Mouse (Mus musculus) heart, postnatal 0 days (tissue): Measurements from ENCODE around the gene Zfp160. TPM values are rescaled to one million over a fixed set of nuclear protein-coding genes. Genes with fewer than 3 reads are reported as not detected.
"Not testable (repeated sequence)": the region's sequence is repeated elsewhere in the genome, so short reads cannot be mapped to it uniquely, and the experiment has no call there.

Experiments
- ATAC-seq: fragments of 200-750 bp; cut with Nextera tagmentation; 2 replicates; pipeline ENCODE4 v1.8.0; 2017; ENCODE audit warnings: low read depth, moderate number of reproducible peaks, moderate library complexity; ENCODE audit not compliant: insufficient read depth
- DNase-seq: peaks from one replicate; pipeline ENCODE4 v3.0.0-alpha.2; 2016; ENCODE audit warnings: low spot score
- H3K27ac ChIP-seq: fragments of 300-500 bp; sonication (generic); 2 replicates; pipeline ENCODE4 v1.5.1; 2014; ENCODE audit warnings: low read depth, mild to moderate bottlenecking
- H3K27me3 ChIP-seq: fragments of 300-500 bp; sonication (generic); 2 replicates; pipeline ENCODE4 v1.6.1; 2014; ENCODE audit warnings: low read length, mixed read lengths; ENCODE audit not compliant: control insufficient read depth, insufficient read depth
- H3K36me3 ChIP-seq: fragments of 300-500 bp; sonication (generic); replicated peaks from 2 replicates; pipeline ENCODE4 v1.6.1; 2014; ENCODE audit warnings: low read length, mixed read lengths; ENCODE audit not compliant: control insufficient read depth, insufficient read depth
- H3K4me1 ChIP-seq: fragments of 300-500 bp; sonication (generic); 2 replicates; pipeline ENCODE4 v1.6.1; 2014; ENCODE audit warnings: antibody characterized with exemption; ENCODE audit not compliant: control insufficient read depth, insufficient read depth
- H3K4me2 ChIP-seq: fragments of 300-500 bp; sonication (generic); 2 replicates; pipeline ENCODE4 v1.6.1; 2014; ENCODE audit warnings: low read depth, mild to moderate bottlenecking, low read length, moderate library complexity
- H3K4me3 ChIP-seq: fragments of 300-500 bp; sonication (generic); 2 replicates; pipeline ENCODE4 v1.5.1; 2014; ENCODE audit warnings: low read depth, low read length
- H3K9ac ChIP-seq: fragments of 300-500 bp; sonication (generic); replicated peaks from 2 replicates; pipeline ENCODE4 v1.6.1; 2014; ENCODE audit warnings: low read depth, low read length, mixed read lengths
- H3K9me3 ChIP-seq: fragments of 300-500 bp; sonication (generic); replicated peaks from 2 replicates; pipeline ENCODE4 v1.6.1; 2016; ENCODE audit warnings: low read length; ENCODE audit not compliant: control insufficient read depth
- CTCF ChIP-seq: IDR thresholded peaks from 2 replicates; pipeline ENCODE4 v1.5.1; 2016; ENCODE audit warnings: antibody characterized with exemption, control low read depth, low read depth
- EP300 ChIP-seq: IDR thresholded peaks from 2 replicates; pipeline ENCODE4 v1.6.1; 2016; ENCODE audit warnings: antibody characterized with exemption, low read depth
- WGBS: fragments of 180-500 bp; shearing (Covaris S2); extraction: QIAGEN DNeasy Blood & Tissue Kit; methylation state at CpG from one replicate; pipeline ENCODE4 v1.1.7; 2014; 5-methylcytosine and 5-hydroxymethylcytosine counted together
- polyA plus RNA-seq: library from polyadenylated mRNA; unstranded; fragments of >200 nt; fragmentation: Nextera tagmentation; extraction: Ambion mirVana; gene quantifications from 2 replicates; pipeline ENCODE4 v1.2.1, GENCODE M21; 2015
- total RNA-seq: library from RNA; depleted of rRNA; stranded (reverse); fragments of >200 nt; gene quantifications from 2 replicates; pipeline ENCODE4 v1.2.3, GENCODE M21; 2014; ENCODE audit warnings: low replicate concordance; rRNA removed

Gene Zfp160
- total and polyA plus RNA-seq, 2 experiments from 2014 or later: 3.6 to 8.7 TPM

DNA sequence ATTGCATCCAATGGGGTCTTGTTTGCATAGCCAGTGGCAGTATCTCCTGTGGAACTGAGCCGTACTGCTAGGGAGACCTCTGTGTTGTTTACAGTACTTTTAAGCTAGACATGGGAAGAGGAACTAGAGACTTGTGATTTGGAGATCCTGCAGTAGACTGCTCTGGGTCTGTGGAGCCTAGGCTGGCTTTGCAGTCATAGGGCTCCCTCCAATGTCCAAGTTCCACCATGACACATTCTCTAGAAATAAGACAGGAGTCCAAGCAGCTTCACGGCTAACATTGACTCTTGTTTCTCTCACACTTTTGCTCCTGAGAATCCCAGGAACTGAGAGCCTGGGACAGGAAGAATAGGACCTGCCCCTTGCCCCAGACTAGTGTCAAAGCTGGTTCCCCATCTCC lies 44.6 kb downstream of the Zfp160 start:
- no peak overlapping the region for H3K4me3 ChIP-seq
- 73% methylated on average over 2 of the region's 2 CpGs for WGBS
- H3K27me3 ChIP-seq: no peaks in the 10 kb centered on the region
- no peaks in the 10 kb centered on the region for H3K9me3 ChIP-seq
- TF ChIP-seq CTCF (peak; percentile 62), EP300 (no peak)
- DNase-seq (peak; percentile 27), ATAC-seq (no peak)
- peaks cover 22% of the 10 kb centered on the region; the same call in 1 of the 2 replicates for H3K4me1 ChIP-seq
- H3K27ac ChIP-seq: no peak overlapping the region
- no peak overlapping the region for H3K9ac ChIP-seq
- H3K4me2 ChIP-seq: no peak overlapping the region
- H3K36me3 ChIP-seq: no peaks in the 10 kb centered on the region

GRCm38 (mm10) chr17:21055111-21055510 lies 46.4 kb downstream of the Zfp160 start:
- H3K4me2 ChIP-seq, H3K4me3 ChIP-seq, H3K36me3 ChIP-seq, ATAC-seq, H3K27ac ChIP-seq, H3K9me3 ChIP-seq, H3K9ac ChIP-seq, H3K27me3 ChIP-seq, DNase-seq: not testable (repeated sequence)
- 71% methylated on average over 1 of the region's 1 CpGs for WGBS
- H3K4me1 ChIP-seq: peaks cover 22% of the 10 kb centered on the region; the same call in 1 of the 2 replicates

- TF ChIP-seq CTCF: no peak
- TF ChIP-seq EP300: no peak
- no peak for DNase-seq
- 18% methylated on average over 1 of the region's 1 CpGs for WGBS
- ATAC-seq: no peak
- Histone ChIP-seq H3K4me2 (no peak overlapping the region), H3K36me3 (no peaks in the 10 kb centered on the region), H3K4me3 (no peak overlapping the region), H3K9ac (no peak overlapping the region), H3K9me3 (no peaks in the 10 kb centered on the region), H3K4me1 (0 out of 2 replicates have a peak, but pooled peaks cover 5% of the 10 kb centered on the region), H3K27me3 (no peaks in the 10 kb centered on the region), H3K27ac (no peak overlapping the region)
Observed at GRCm38 (mm10) chr17:21065501-21065900, 56.8 kb downstream of the Zfp160 start.

DNA sequence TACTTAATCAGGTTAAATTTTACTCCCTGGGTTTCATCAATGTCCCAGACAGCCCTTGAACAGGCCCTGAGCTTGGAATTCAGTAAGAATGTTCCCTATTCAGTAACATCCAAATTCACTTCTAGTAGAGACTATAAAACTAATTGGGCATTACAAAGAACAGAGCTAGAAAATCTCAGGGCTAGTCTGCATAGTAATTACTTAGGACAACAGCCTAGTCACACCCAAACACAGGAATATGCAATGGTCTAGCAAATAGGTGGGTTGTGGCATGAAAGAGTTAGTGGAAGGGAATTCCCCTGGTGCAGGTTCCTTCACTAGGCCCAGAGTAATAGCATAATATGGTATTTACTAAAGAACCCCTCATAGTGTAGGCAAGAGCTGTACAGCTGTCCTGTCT lies 58.3 kb downstream of the Zfp160 start:
- Histone ChIP-seq H3K4me2 (no peak overlapping the region), H3K9ac (no peak overlapping the region), H3K4me1 (0 out of 2 replicates have a peak, but pooled peaks cover 5% of the 10 kb centered on the region), H3K9me3 (no peaks in the 10 kb centered on the region), H3K27ac (no peak overlapping the region), H3K4me3 (no peak overlapping the region), H3K27me3 (no peaks in the 10 kb centered on the region), H3K36me3 (no peaks in the 10 kb centered on the region)
- DNase-seq (no peak), ATAC-seq (no peak)
- TF ChIP-seq CTCF: no peak
- no peak for TF ChIP-seq EP300

GRCm38 (mm10) chr17:21069443-21069842 lies 60.7 kb downstream of the Zfp160 start:
- WGBS: no CpG with 5 or more reads among the region's 3 CpGs
- H3K9ac ChIP-seq, H3K36me3 ChIP-seq, DNase-seq, H3K4me3 ChIP-seq, H3K4me2 ChIP-seq, H3K9me3 ChIP-seq, H3K4me1 ChIP-seq, H3K27me3 ChIP-seq: not testable (repeated sequence)
- ATAC-seq: peak; percentile 94
- 0 out of 2 replicates have a peak overlapping the region, but pooled peaks have one; percentile 30 for H3K27ac ChIP-seq

- H3K9me3 ChIP-seq, H3K27me3 ChIP-seq, H3K4me3 ChIP-seq, DNase-seq, ATAC-seq, H3K9ac ChIP-seq, H3K27ac ChIP-seq, H3K4me2 ChIP-seq, H3K4me1 ChIP-seq, H3K36me3 ChIP-seq: not testable (repeated sequence)
- 68% methylated on average over 2 of the region's 2 CpGs for WGBS
Observed at GRCm38 (mm10) chr17:21070971-21071370, 62.3 kb downstream of the Zfp160 start.

Other genes starting within 250 kb of the Zfp160 start
- gene Vmn1r228, start 222.7 kb upstream of the Zfp160 start, total RNA-seq: not detected in 2 replicates
- not detected in 2 replicates for gene Vmn1r228, start 222.7 kb upstream of the Zfp160 start, polyA plus RNA-seq
- not detected in 2 replicates for gene Vmn1r229, start 197.3 kb upstream of the Zfp160 start, total RNA-seq
- not detected in 2 replicates for gene Vmn1r229, start 197.3 kb upstream of the Zfp160 start, polyA plus RNA-seq
- gene Vmn1r230, start 168.5 kb upstream of the Zfp160 start, total RNA-seq: not detected in 2 replicates
- gene Vmn1r230, start 168.5 kb upstream of the Zfp160 start, polyA plus RNA-seq: not detected in 2 replicates
- gene Vmn1r231, start 103.8 kb upstream of the Zfp160 start, total RNA-seq: not detected in 2 replicates
- gene Vmn1r231, start 103.8 kb upstream of the Zfp160 start, polyA plus RNA-seq: not detected in 2 replicates
- not detected in 2 replicates for gene Vmn1r232, start 89.2 kb upstream of the Zfp160 start, total RNA-seq
- gene Vmn1r232, start 89.2 kb upstream of the Zfp160 start, polyA plus RNA-seq: not detected in 2 replicates
- 323 and 403 TPM in 2 replicates for gene Ppp2r1a, start 63.6 kb upstream of the Zfp160 start, total RNA-seq
- gene Ppp2r1a, start 63.6 kb upstream of the Zfp160 start, polyA plus RNA-seq: 264 and 279 TPM in 2 replicates
- gene Vmn1r233, start 12.4 kb upstream of the Zfp160 start, total RNA-seq: not detected in 2 replicates
- gene Vmn1r233, start 12.4 kb upstream of the Zfp160 start, polyA plus RNA-seq: not detected in 2 replicates
- not detected in 2 replicates for gene Vmn1r234, start 217.2 kb downstream of the Zfp160 start, total RNA-seq
- not detected in 2 replicates for gene Vmn1r234, start 217.2 kb downstream of the Zfp160 start, polyA plus RNA-seq
- not detected in 2 replicates for gene Vmn1r235, start 247.5 kb downstream of the Zfp160 start, total RNA-seq
- not detected in 2 replicates for gene Vmn1r235, start 247.5 kb downstream of the Zfp160 start, polyA plus RNA-seq